Mouse (Mus musculus) megakaryocyte, embryonic 14.5 days (primary cell): ENCODE measurements around the gene Meioc. TPM values are rescaled to one million over a fixed set of nuclear protein-coding genes. Genes with fewer than 3 reads are reported as not detected.

ENCODE experiments used
- H3K27me3 ChIP-seq: replicated peaks from 2 replicates; pipeline ENCODE3; 2012; ENCODE audit warnings: inconsistent platforms
- H3K36me3 ChIP-seq: replicated peaks from 2 replicates; pipeline ENCODE3; 2012; ENCODE audit warnings: low read length, inconsistent platforms, mixed read lengths
- H3K4me1 ChIP-seq: 2 replicates; pipeline ENCODE4 v1.6.1; 2012; ENCODE audit warnings: inconsistent platforms
- H3K4me3 ChIP-seq: replicated peaks from 2 replicates; pipeline ENCODE3; 2012; ENCODE audit warnings: moderate library complexity, mild to moderate bottlenecking, inconsistent platforms
- H3K9me3 ChIP-seq: 2 replicates; pipeline ENCODE4 v1.6.1; 2012; ENCODE audit warnings: inconsistent platforms
- FLI1 ChIP-seq: IDR thresholded peaks from 2 replicates; pipeline ENCODE4 v1.6.1; 2012; ENCODE audit warnings: low read length, inconsistent platforms, mixed read lengths
- GATA1 ChIP-seq: IDR thresholded peaks from 3 replicates; pipeline ENCODE4 v1.6.1; 2012; ENCODE audit warnings: mixed read lengths, low read length, inconsistent platforms, borderline replicate concordance
- polyA plus RNA-seq: library from polyadenylated mRNA; stranded (reverse); fragments of >175 nt; gene quantifications from 2 replicates; pipeline ENCODE4 v1.2.3, GENCODE M21; 2012; ENCODE audit warnings: low replicate concordance; ENCODE audit not compliant: insufficient read depth

Meioc gene
- polyA plus RNA-seq, 1 experiment: not detected

GRCm38 (mm10) chr11:102729835-102730234 is 66.3 kb downstream of the Meioc start:
- H3K27me3 ChIP-seq: peaks cover 25% of the 10 kb centered on the region
- no peaks in the 10 kb centered on the region for H3K36me3 ChIP-seq
- peaks cover 2% of the 10 kb centered on the region for H3K9me3 ChIP-seq
- peaks cover 9% of the 10 kb centered on the region for H3K4me1 ChIP-seq
- TF ChIP-seq FLI1: no peak
- no peak for TF ChIP-seq GATA1
- no peak overlapping the region for H3K4me3 ChIP-seq

- Histone ChIP-seq H3K36me3 (no peaks in the 10 kb centered on the region), H3K4me3 (no peak overlapping the region), H3K27me3 (peaks cover 35% of the 10 kb centered on the region), H3K4me1 (peaks cover 9% of the 10 kb centered on the region), H3K9me3 (peaks cover 9% of the 10 kb centered on the region)
- TF ChIP-seq FLI1 (no peak), GATA1 (no peak)
These were observed 67.8 kb downstream of the Meioc start for GRCm38 (mm10) chr11:102731366-102731765.

Other genes with a start within 250 kb of the Meioc start
- gene Grn, start 233.4 kb upstream of the Meioc start, polyA plus RNA-seq: 44.1 and 152 TPM in 2 replicates
- gene Fam171a2, start 216.0 kb upstream of the Meioc start, polyA plus RNA-seq: 1.7 and 1.8 TPM in 2 replicates
- gene Itga2b, start 193.6 kb upstream of the Meioc start, polyA plus RNA-seq: 3,342 and 4,614 TPM in 2 replicates
- 5.7 and 12.6 TPM in 2 replicates for gene Gpatch8, start 107.3 kb upstream of the Meioc start, polyA plus RNA-seq
- gene Gm11627, start 84.3 kb upstream of the Meioc start, polyA plus RNA-seq: not detected in 2 replicates
- 1.2 and 3.1 TPM in 2 replicates for gene Fzd2, start 59.3 kb upstream of the Meioc start, polyA plus RNA-seq
- gene Ccdc43, start 34.1 kb downstream of the Meioc start, polyA plus RNA-seq: 3.3 TPM in 1 of 2 replicates, not detected in the other
- gene Adam11, start 97.7 kb downstream of the Meioc start, polyA plus RNA-seq: 0.78 TPM in 1 of 2 replicates, not detected in the other
- not detected in 2 replicates for gene Gjc1, start 156.0 kb downstream of the Meioc start, polyA plus RNA-seq
- gene Higd1b, start 172.1 kb downstream of the Meioc start, polyA plus RNA-seq: not detected in 2 replicates
- gene Eftud2, start 217.3 kb downstream of the Meioc start, polyA plus RNA-seq: 23.2 and 87.1 TPM in 2 replicates
- gene Ccdc103, start 217.5 kb downstream of the Meioc start, polyA plus RNA-seq: not detected in 2 replicates
- gene Fam187a, start 221.5 kb downstream of the Meioc start, polyA plus RNA-seq: not detected in 2 replicates
- not detected in 2 replicates for gene Gfap, start 237.2 kb downstream of the Meioc start, polyA plus RNA-seq